Mouse (Mus musculus): Measurements from ENCODE around the gene Scfd2. TPM values are rescaled to one million over a fixed set of nuclear protein-coding genes. Genes with fewer than 3 reads are reported as not detected.

Scfd2 gene
- polyA plus RNA-seq, 1 experiment = 12.4 TPM

DNA sequence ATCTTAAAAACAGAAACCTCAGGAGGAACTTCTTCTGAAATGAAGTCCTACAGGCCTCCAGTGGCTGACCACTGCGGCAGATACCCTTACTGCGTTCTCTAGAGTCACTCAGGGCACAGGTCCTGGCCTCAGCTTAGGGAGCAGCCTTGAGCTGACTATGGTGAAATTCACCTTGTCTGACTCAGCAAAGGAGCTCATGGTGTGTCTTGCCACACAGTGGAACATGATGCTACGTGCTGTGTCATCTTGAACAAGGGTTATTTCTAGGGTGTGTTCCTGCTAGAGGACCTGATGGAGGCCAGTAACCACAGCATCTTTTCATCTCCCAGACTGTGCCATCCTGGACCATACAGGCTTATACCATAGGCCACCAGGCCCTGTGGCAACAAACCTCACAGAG is 60.7 kb downstream of the Scfd2 start:
- no peak for DNase-seq
- 86% methylated on average over 3 of the region's 3 CpGs for WGBS
- no peak for TF ChIP-seq CTCF (IDR thresholded peaks at IDR 0.05; ENCODE audit: insufficient read depth, low read length)
- TF ChIP-seq POLR2A (IDR thresholded peaks at IDR 0.05; ENCODE audit: borderline replicate concordance, extremely low read depth, low read depth, low read length) = no peak
- Histone ChIP-seq H3K4me1 (ENCODE audit: control insufficient read depth, insufficient read depth, low read length) (no peaks in the 10 kb centered on the region), H3K4me3 (replicated peaks; ENCODE audit: extremely low read depth, low read depth, low read length) (no peak overlapping the region)

DNA sequence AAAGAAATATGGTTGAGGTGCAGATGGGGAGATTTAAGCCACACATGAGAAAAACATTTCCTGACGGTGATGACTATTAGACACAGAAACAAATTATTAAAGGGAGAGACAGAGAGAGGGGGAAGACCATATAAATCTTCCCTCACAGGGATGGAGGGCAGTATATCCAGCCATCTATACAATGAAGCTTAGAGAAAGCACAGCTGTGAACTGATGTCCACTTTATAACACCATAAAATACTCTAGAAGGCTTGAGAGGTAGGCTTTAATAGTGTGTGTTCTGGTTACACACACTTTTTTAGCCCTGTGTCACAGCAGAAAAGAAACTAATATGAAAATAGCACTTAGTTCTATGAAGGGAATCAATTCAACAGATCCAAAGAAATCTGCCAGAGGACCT is 61.9 kb downstream of the Scfd2 start:
- no peak for DNase-seq
- Histone ChIP-seq H3K4me3 (replicated peaks; ENCODE audit: extremely low read depth, low read depth, low read length) (no peak overlapping the region), H3K4me1 (ENCODE audit: control insufficient read depth, insufficient read depth, low read length) (no peaks in the 10 kb centered on the region)
- TF ChIP-seq POLR2A (IDR thresholded peaks at IDR 0.05; ENCODE audit: borderline replicate concordance, extremely low read depth, low read depth, low read length) (no peak), CTCF (IDR thresholded peaks at IDR 0.05; ENCODE audit: insufficient read depth, low read length) (no peak)
- WGBS = 76% methylated on average over 1 of the region's 1 CpGs

DNA sequence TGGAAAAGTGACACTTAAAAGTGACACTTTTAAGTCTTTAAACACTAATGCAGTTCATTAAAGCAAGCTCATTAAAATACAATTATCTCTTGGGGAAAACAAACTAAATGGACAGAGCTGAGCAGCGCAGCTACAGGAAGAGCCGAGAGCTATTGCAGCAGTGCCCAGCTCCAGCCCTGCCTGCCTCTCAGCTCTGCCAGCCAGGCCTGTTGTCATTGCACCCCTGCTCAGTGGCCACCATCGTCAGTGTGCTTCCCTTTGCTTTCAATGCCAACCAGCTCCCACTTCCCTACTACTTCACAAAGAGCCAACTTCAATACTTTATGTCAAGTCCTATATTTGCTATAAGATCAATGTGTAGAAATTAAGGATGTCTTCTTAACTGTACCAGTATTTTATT is 63.8 kb downstream of the Scfd2 start:
- 76% methylated on average over 3 of the region's 3 CpGs for WGBS
- TF ChIP-seq CTCF (IDR thresholded peaks at IDR 0.05; ENCODE audit: insufficient read depth, low read length) (no peak), POLR2A (IDR thresholded peaks at IDR 0.05; ENCODE audit: borderline replicate concordance, extremely low read depth, low read depth, low read length) (no peak)
- no peak for DNase-seq
- no peak overlapping the region for H3K4me3 ChIP-seq (replicated peaks; ENCODE audit: extremely low read depth, low read depth, low read length)
- H3K4me1 ChIP-seq (ENCODE audit: control insufficient read depth, insufficient read depth, low read length) = no peaks in the 10 kb centered on the region

DNA sequence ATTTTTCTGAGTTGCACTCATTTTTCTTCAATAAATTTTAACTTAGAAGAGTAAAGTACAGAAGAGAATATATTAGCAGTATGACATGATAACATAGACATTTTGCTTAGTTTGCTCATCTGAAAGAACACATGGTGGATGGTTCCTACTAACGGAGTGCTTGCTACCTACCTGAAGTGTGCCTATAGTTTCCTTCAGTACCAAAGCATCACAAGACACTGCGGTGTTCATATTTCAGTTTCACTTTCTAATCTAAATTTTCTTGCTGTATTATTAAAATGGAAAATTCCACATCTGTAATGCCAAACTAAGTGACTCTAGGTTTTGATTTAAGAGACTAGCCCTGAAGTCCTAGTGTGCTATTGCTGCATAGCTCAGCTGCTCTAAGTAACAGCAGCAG is 74.8 kb downstream of the Scfd2 start:
- 70% methylated on average over 2 of the region's 2 CpGs for WGBS
- Histone ChIP-seq H3K4me1 (ENCODE audit: control insufficient read depth, insufficient read depth, low read length) (no peaks in the 10 kb centered on the region), H3K4me3 (replicated peaks; ENCODE audit: extremely low read depth, low read depth, low read length) (no peak overlapping the region)
- no peak for DNase-seq
- TF ChIP-seq CTCF (IDR thresholded peaks at IDR 0.05; ENCODE audit: insufficient read depth, low read length) = no peak
- TF ChIP-seq POLR2A (IDR thresholded peaks at IDR 0.05; ENCODE audit: borderline replicate concordance, extremely low read depth, low read depth, low read length) = no peak

DNA sequence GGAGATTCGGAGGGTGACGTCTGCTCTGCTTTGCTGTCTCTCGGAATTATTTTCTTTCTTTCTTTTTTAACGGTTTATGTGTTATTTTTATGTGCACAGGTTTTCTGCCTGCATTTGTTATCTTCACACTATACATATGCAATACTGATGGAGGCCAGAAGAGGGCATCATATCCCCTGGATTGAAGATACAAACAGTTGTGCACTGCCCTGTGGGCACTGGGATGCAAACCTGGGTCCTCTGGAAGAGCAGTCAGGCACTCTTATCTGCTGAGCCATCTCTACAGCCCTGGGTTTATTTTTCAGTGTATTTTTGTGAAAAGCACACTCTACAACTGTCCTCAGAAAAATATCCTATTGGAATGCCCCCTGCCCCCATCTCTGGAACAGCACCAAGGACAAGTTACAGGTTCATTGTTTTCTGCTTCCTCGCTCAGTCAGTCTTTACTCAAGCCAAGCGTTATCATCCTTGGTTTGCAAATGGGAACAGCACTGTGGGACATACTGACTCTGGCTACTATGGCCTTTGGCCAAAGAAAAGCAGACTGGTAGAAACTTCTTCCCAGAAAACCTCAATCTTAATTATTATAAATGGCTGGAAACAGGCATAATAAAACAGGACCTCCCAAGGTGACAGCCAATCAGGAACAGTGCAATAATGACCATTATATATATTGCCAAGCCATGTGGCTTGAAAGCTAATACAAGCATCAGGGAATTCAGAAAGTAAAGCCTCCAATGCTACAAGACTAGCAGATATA is 75.9 kb downstream of the Scfd2 start:
- Histone ChIP-seq H3K4me3 (replicated peaks; ENCODE audit: extremely low read depth, low read depth, low read length) (no peak overlapping the region), H3K4me1 (ENCODE audit: control insufficient read depth, insufficient read depth, low read length) (no peaks in the 10 kb centered on the region)
- no peak for TF ChIP-seq CTCF (IDR thresholded peaks at IDR 0.05; ENCODE audit: insufficient read depth, low read length)
- no peak for TF ChIP-seq POLR2A (IDR thresholded peaks at IDR 0.05; ENCODE audit: borderline replicate concordance, extremely low read depth, low read depth, low read length)
- DNase-seq = no peak
- 84% methylated on average over 6 of the region's 6 CpGs for WGBS

DNA sequence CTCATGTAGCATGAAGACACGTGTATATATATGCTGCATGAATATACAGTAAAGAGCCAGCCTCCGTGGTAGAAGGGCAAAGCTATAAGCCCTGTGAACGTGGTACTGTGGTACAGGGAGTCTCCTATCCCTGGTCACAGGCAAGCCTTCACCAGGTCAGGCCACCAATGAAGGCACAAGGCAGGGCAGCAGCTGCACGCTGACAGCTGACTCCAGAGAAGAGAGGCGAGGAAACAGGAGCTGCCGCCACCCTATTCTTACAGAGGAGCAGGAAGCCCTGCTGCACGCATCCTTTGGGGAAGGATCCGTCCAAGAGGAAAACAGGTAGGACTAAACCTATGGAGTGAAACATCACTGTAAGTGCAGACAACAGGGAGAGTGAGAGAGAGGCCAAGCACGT is 76.5 kb downstream of the Scfd2 start:
- WGBS = 87% methylated on average over 9 of the region's 9 CpGs
- H3K4me3 ChIP-seq (replicated peaks; ENCODE audit: extremely low read depth, low read depth, low read length) = no peak overlapping the region
- TF ChIP-seq CTCF (IDR thresholded peaks at IDR 0.05; ENCODE audit: insufficient read depth, low read length) = no peak
- no peak for TF ChIP-seq POLR2A (IDR thresholded peaks at IDR 0.05; ENCODE audit: borderline replicate concordance, extremely low read depth, low read depth, low read length)

DNA sequence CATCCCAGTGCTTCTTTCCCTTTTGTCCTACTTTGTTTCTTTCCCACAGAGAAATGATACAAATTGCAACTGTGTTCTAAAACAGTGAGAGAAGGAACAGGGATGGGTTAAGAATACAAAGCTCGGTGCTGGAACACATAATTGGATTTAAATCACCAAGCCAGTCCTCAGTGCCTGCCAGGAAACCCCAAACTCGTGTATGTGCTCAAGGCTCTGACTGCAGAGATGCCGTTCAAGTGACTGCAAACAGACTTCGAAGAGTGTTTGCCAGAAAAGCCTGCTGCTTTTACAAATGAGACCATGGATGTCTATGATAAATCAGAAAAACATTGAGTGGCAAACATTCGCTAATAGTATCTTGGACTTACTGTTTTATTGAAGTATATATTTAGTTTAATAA is 80.6 kb downstream of the Scfd2 start:
- Histone ChIP-seq H3K4me1 (ENCODE audit: control insufficient read depth, insufficient read depth, low read length) (no peaks in the 10 kb centered on the region), H3K4me3 (replicated peaks; ENCODE audit: extremely low read depth, low read depth, low read length) (no peak overlapping the region)
- no peak for DNase-seq
- WGBS = 58% methylated on average over 5 of the region's 5 CpGs
- no peak for TF ChIP-seq POLR2A (IDR thresholded peaks at IDR 0.05; ENCODE audit: borderline replicate concordance, extremely low read depth, low read depth, low read length)
- no peak for TF ChIP-seq CTCF (IDR thresholded peaks at IDR 0.05; ENCODE audit: insufficient read depth, low read length)

More for the DNA sequence above, 76.5 kb downstream of the Scfd2 start:
- H3K4me1 ChIP-seq (ENCODE audit: control insufficient read depth, insufficient read depth, low read length) = no peaks in the 10 kb centered on the region
- no peak for DNase-seq

DNA sequence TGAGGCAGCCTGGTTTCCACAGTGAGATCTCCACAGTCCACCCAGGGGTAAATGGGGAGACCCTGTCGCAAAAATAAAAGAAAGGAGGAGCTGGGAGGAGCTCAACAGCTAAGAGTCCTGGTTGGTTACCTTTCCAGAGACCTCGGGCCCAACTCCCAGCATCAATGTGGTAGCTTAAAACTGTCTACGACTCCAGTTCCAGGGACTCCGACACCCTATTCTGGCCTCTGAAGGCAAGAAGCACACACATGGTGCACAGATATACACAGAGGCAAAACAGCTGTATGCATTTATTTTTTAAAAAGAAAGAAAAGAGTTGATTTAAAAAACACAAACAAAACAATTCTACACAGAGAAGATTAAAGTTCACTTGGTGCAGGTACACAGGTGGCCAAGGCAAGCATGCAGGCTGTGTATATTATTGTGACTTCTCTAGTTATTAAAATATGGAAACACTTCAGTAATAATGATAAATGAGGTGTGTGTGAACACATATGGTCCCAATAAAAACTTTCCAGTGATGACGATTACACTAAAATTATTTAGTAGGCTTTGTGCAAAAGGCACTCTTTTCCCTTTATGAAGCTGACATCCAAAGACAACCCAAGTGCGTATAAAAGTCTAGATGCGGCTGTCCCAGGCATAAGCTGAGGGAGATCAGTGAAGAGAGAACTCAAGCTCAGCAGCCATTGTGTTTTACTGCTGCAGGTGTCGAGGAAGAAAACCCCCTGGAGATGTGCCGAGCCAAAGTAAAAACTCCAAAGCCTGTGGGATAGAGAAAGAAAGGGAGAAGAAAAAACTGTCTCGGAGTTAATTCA is 83.8 kb downstream of the Scfd2 start:
- DNase-seq = no peak
- no peaks in the 10 kb centered on the region for H3K4me1 ChIP-seq (ENCODE audit: control insufficient read depth, insufficient read depth, low read length)
- TF ChIP-seq CTCF (IDR thresholded peaks at IDR 0.05; ENCODE audit: insufficient read depth, low read length) (no peak), POLR2A (IDR thresholded peaks at IDR 0.05; ENCODE audit: borderline replicate concordance, extremely low read depth, low read depth, low read length) (no peak)
- WGBS = 85% methylated on average over 10 of the region's 10 CpGs
- H3K4me3 ChIP-seq (replicated peaks; ENCODE audit: extremely low read depth, low read depth, low read length) = no peak overlapping the region

DNA sequence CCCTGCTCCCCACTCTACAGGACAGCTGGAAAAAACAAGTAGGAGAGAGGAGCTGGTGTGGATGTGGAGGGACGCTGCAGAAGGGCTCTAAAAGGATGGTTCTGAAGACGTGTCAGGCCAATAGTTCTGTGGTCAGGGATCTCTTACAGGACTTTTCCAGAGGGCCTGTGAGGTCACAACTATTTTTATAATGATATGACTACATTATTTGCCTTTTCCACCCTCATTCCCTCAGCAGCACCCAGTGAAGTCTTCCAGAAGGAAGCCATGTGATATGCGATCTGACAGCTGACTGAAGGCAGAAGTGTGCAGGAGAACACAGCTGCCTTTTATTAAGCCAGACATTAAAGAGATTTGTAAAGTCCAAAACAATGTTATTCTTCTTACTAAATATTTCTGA is 85.7 kb downstream of the Scfd2 start:
- no peaks in the 10 kb centered on the region for H3K4me1 ChIP-seq (ENCODE audit: control insufficient read depth, insufficient read depth, low read length)
- DNase-seq = no peak
- TF ChIP-seq POLR2A (IDR thresholded peaks at IDR 0.05; ENCODE audit: borderline replicate concordance, extremely low read depth, low read depth, low read length) (no peak), CTCF (IDR thresholded peaks at IDR 0.05; ENCODE audit: insufficient read depth, low read length) (no peak)
- WGBS = 71% methylated on average over 3 of the region's 3 CpGs
- no peak overlapping the region for H3K4me3 ChIP-seq (replicated peaks; ENCODE audit: extremely low read depth, low read depth, low read length)

DNA sequence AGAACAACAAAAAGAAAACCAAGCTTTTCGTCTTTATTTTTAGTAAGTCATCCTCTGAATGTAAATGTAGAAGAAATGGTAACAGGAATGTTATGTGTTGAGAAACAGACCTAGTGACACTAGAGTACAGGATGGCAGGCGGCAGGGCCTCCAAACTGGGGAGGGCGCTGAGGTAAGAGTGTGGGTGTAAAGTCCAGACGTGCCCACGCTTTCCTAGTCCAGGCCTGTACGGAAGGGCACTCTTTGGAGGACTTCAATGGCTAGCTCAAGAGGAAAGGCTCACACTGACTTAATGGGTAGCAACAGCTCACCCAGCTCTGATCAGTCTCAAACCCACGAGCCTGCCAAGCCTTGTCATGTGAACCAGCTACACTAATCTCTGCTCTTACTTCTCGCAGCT is 93.2 kb downstream of the Scfd2 start:
- Histone ChIP-seq H3K4me1 (ENCODE audit: control insufficient read depth, insufficient read depth, low read length) (no peaks in the 10 kb centered on the region), H3K4me3 (replicated peaks; ENCODE audit: extremely low read depth, low read depth, low read length) (no peak overlapping the region)
- DNase-seq = no peak
- WGBS = 85% methylated on average over 8 of the region's 8 CpGs
- no peak for TF ChIP-seq CTCF (IDR thresholded peaks at IDR 0.05; ENCODE audit: insufficient read depth, low read length)
- TF ChIP-seq POLR2A (IDR thresholded peaks at IDR 0.05; ENCODE audit: borderline replicate concordance, extremely low read depth, low read depth, low read length) = no peak
